Mouse (Mus musculus) kidney, adult 9 months (tissue): ENCODE measurements around the gene Piwil4.
"Not testable (repeated sequence)": the region's sequence is repeated elsewhere in the genome, so short reads cannot be mapped to it uniquely, and the experiment has no call there.

Source experiments
- DNase-seq: peaks from one replicate; pipeline ENCODE4 v3.0.0; 2022

Piwil4 gene

GRCm38 (mm10) chr9:14724755-14725420 lies 15.6 kb downstream of the Piwil4 start:
- no peak for DNase-seq

GRCm38 (mm10) chr9:14721610-14722009 lies 18.9 kb downstream of the Piwil4 start:
- no peak for DNase-seq

GRCm38 (mm10) chr9:14720384-14720783 lies 20.1 kb downstream of the Piwil4 start:
- DNase-seq: no peak

- DNase-seq: no peak
Measured at GRCm38 (mm10) chr9:14718332-14718691, 22.2 kb downstream of the Piwil4 start.

GRCm38 (mm10) chr9:14717689-14718331 lies 22.7 kb downstream of the Piwil4 start:
- DNase-seq: peak; percentile 43

GRCm38 (mm10) chr9:14715258-14715657 lies 25.3 kb downstream of the Piwil4 start:
- no peak for DNase-seq

- DNase-seq: no peak
Measured at GRCm38 (mm10) chr9:14710910-14711309, 29.6 kb downstream of the Piwil4 start.

GRCm38 (mm10) chr9:14705321-14706162 lies 35.0 kb downstream of the Piwil4 start:
- peak; percentile 13 for DNase-seq

- not testable (repeated sequence) for DNase-seq
Measured at GRCm38 (mm10) chr9:14700795-14701194, 39.7 kb downstream of the Piwil4 start.

GRCm38 (mm10) chr9:14699288-14699640 lies 41.3 kb downstream of the Piwil4 start:
- no peak for DNase-seq

GRCm38 (mm10) chr9:14698582-14699287 lies 41.8 kb downstream of the Piwil4 start:
- peak; percentile 90 for DNase-seq

GRCm38 (mm10) chr9:14697903-14698302 lies 42.6 kb downstream of the Piwil4 start:
- peak; percentile 30 for DNase-seq

GRCm38 (mm10) chr9:14689376-14690108 lies 51.0 kb downstream of the Piwil4 start:
- no peak for DNase-seq

GRCm38 (mm10) chr9:14684363-14684762 lies 56.2 kb downstream of the Piwil4 start:
- no peak for DNase-seq

GRCm38 (mm10) chr9:14682741-14683140 lies 57.8 kb downstream of the Piwil4 start:
- DNase-seq: no peak

- no peak for DNase-seq
Measured at GRCm38 (mm10) chr9:14680584-14680983, 59.9 kb downstream of the Piwil4 start.

- no peak for DNase-seq
Measured at GRCm38 (mm10) chr9:14675707-14676691, 64.5 kb downstream of the Piwil4 start.

GRCm38 (mm10) chr9:14674506-14674905 lies 66.0 kb downstream of the Piwil4 start:
- no peak for DNase-seq

- no peak for DNase-seq
Measured at GRCm38 (mm10) chr9:14673109-14673508, 67.4 kb downstream of the Piwil4 start.

- DNase-seq: not testable (repeated sequence)
Measured at GRCm38 (mm10) chr9:14671965-14672364, 68.6 kb downstream of the Piwil4 start.

GRCm38 (mm10) chr9:14668382-14668781 lies 72.2 kb downstream of the Piwil4 start:
- DNase-seq: no peak
